ENCODE assay signal across 21 mouse cellular contexts in the genomic region with DNA sequence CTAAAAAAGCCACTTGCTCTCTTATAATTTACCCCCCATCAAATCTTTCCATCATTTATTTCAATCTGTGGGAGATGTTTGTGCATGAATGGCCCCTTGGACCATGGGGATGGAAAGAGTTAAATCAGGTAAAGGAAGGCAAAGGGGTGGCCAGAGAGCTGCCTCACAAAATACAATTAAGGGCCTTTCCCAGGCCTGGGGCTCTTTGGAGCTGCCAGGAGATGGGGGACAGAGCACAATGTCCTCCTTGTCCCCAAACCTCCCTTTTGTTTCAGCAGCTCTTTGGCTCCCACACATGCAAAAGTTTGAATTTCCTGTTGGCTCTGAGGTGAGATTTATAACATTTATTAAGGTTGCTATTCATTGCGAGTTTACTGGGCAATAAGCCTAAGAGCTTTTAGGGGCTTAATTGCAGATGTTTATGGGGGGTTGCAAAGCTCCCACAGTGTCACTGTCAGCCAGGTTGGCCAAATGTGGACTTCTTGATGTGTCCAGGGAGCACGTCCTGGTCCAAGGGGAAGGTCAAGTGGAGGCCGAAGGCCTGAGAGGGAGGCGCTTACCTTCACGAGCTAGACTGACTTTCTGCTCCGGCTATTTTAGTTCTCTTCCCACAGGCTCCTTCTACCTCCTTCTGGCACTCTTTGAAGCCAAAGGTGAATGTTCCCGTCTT.
DNase-seq lines count a peak whose midpoint lies in the region; ATAC-seq and TF ChIP-seq lines count a peak whose summit lies in the region.
"Had no signal": no experiment of that assay in that cellular context is flagged by ENCODE, and none has a peak within 500 bp of the region (broad histone marks: within the 10 kb centered on the region; RNA-seq: fewer than 3 reads in every experiment).

No protein-coding gene starts in this region.

- no peak overlapping the region for H3K27ac ChIP-seq in kidney, embryonic 15.5 days
- H3K27ac ChIP-seq in limb, embryonic 11.5 days (replicated peaks; ENCODE audit: low read depth, low read length) = peak overlapping the region; percentile 63; the same call in 1 of the 2 replicates
- no peak overlapping the region for H3K27ac ChIP-seq in limb, embryonic 14.5 days (replicated peaks; ENCODE audit: low read depth, low read length)
- H3K27ac ChIP-seq: embryonic facial prominence, embryonic 12.5 days; embryonic facial prominence, embryonic 15.5 days; hindbrain, embryonic 12.5 days; hindbrain, embryonic 15.5 days had no signal

- 38% methylated on average over 7 of the region's 7 CpGs for WGBS in kidney, embryonic 15.5 days
- WGBS in limb, embryonic 11.5 days = 44% methylated on average over 7 of the region's 7 CpGs
- WGBS in limb, embryonic 14.5 days = 38% methylated on average over 7 of the region's 7 CpGs

- no peaks in the 10 kb centered on the region for H3K27me3 ChIP-seq in kidney, embryonic 15.5 days
- H3K27me3 ChIP-seq in limb, embryonic 11.5 days (ENCODE audit: control insufficient read depth, insufficient read depth, low read length) = no peaks in the 10 kb centered on the region
- no peaks in the 10 kb centered on the region for H3K27me3 ChIP-seq in limb, embryonic 14.5 days (ENCODE audit: control insufficient read depth, insufficient read depth, low read length)
- H3K27me3 ChIP-seq: embryonic facial prominence, embryonic 12.5 days; embryonic facial prominence, embryonic 15.5 days; hindbrain, embryonic 12.5 days; hindbrain, embryonic 15.5 days had no signal

- no peak overlapping the region for H3K4me3 ChIP-seq in kidney, embryonic 15.5 days (replicated peaks)
- no peak overlapping the region for H3K4me3 ChIP-seq in limb, embryonic 11.5 days (ENCODE audit: low read depth, low read length)
- no peak overlapping the region for H3K4me3 ChIP-seq in limb, embryonic 14.5 days (replicated peaks; ENCODE audit: low read length)
- H3K4me3 ChIP-seq: embryonic facial prominence, embryonic 12.5 days; embryonic facial prominence, embryonic 15.5 days; hindbrain, embryonic 12.5 days; hindbrain, embryonic 15.5 days had no signal

- ATAC-seq in kidney, embryonic 15.5 days (replicated peaks; ENCODE audit: low FRiP score) = 0 out of 2 replicates have a peak, but pooled peaks have one; percentile 43
- ATAC-seq in limb, embryonic 11.5 days (ENCODE audit: insufficient number of reproducible peaks, low FRiP score, low TSS enrichment, low read depth) = peak; percentile 65
- no peak; the same call in 1 of the 2 replicates for ATAC-seq in limb, embryonic 14.5 days (ENCODE audit: low FRiP score, low read depth)
- no peak for ATAC-seq in activated CD4-positive, CD25-positive, alpha-beta regulatory T cell, adult 4 months
- ATAC-seq: CD4-positive, CD25-positive, alpha-beta regulatory T cell, adult 4 months; forebrain, embryonic 14.5 days; forebrain, postnatal 0 days had no signal

- no peak overlapping the region for H3K9ac ChIP-seq in kidney, embryonic 15.5 days
- H3K9ac ChIP-seq in limb, embryonic 11.5 days (ENCODE audit: low read length) = no peak overlapping the region
- no peak overlapping the region for H3K9ac ChIP-seq in limb, embryonic 14.5 days (ENCODE audit: low read depth, low read length, severe bottlenecking)
- H3K9ac ChIP-seq: embryonic facial prominence, embryonic 12.5 days; embryonic facial prominence, embryonic 15.5 days; forebrain, postnatal 0 days; hindbrain, embryonic 12.5 days; hindbrain, embryonic 15.5 days had no signal

- H3K4me1 ChIP-seq in kidney, embryonic 15.5 days = 0 out of 2 replicates have a peak, but pooled peaks cover 3% of the 10 kb centered on the region
- peaks cover 11% of the 10 kb centered on the region for H3K4me1 ChIP-seq in limb, embryonic 11.5 days (ENCODE audit: control insufficient read depth, insufficient read depth, low read length)
- H3K4me1 ChIP-seq in limb, embryonic 14.5 days (ENCODE audit: control insufficient read depth, insufficient read depth, low read length) = peaks cover 22% of the 10 kb centered on the region
- H3K4me1 ChIP-seq: hindbrain, embryonic 12.5 days; hindbrain, embryonic 15.5 days had no signal

- no peak for DNase-seq in kidney, adult 8-10 months
- peak; percentile 66 for DNase-seq in forelimb bud, embryonic 11.5 days (ENCODE audit: low read depth, low spot score)
- DNase-seq in limb, embryonic 11.5 days (ENCODE audit: low spot score) = peak; percentile 56
- peak; percentile 11 for DNase-seq in limb, embryonic 14.5 days (ENCODE audit: low spot score)
- DNase-seq in cerebellum, adult 11 months = no peak
- DNase-seq: adrenal gland, adult 8-10 months; adrenal gland, postnatal 36 days; cerebellum, adult 2 months; cerebellum, adult 9-11 months; cerebellum, postnatal 25 days; forebrain, postnatal 0 days; gastrocnemius, postnatal 25 days had no signal

- H3K36me3 ChIP-seq in kidney, embryonic 15.5 days = no peaks in the 10 kb centered on the region
- H3K36me3 ChIP-seq in limb, embryonic 11.5 days (ENCODE audit: control insufficient read depth, insufficient read depth, low read length) = no peaks in the 10 kb centered on the region
- H3K36me3 ChIP-seq in limb, embryonic 14.5 days (ENCODE audit: control insufficient read depth, insufficient read depth, low read length) = no peaks in the 10 kb centered on the region
- H3K36me3 ChIP-seq: embryonic facial prominence, embryonic 12.5 days; embryonic facial prominence, embryonic 15.5 days; hindbrain, embryonic 12.5 days; hindbrain, embryonic 15.5 days had no signal

- H3K9me3 ChIP-seq in kidney, embryonic 15.5 days (replicated peaks) = no peaks in the 10 kb centered on the region
- H3K9me3 ChIP-seq in limb, embryonic 11.5 days (ENCODE audit: control insufficient read depth, low read length) = no peaks in the 10 kb centered on the region
- no peaks in the 10 kb centered on the region for H3K9me3 ChIP-seq in limb, embryonic 14.5 days (ENCODE audit: control insufficient read depth, low read length)
- H3K9me3 ChIP-seq: embryonic facial prominence, embryonic 12.5 days; embryonic facial prominence, embryonic 15.5 days; hindbrain, embryonic 12.5 days; hindbrain, embryonic 15.5 days had no signal

- TF ChIP-seq POLR2A in limb, embryonic 14.5 days (IDR thresholded peaks at IDR 0.05; ENCODE audit: borderline replicate concordance, extremely low read depth, insufficient read depth, insufficient read length) = no peak

- no peak overlapping the region for H3K4me2 ChIP-seq in kidney, embryonic 15.5 days
- no peak overlapping the region for H3K4me2 ChIP-seq in limb, embryonic 11.5 days (ENCODE audit: low read depth, severe bottlenecking)
- H3K4me2 ChIP-seq in limb, embryonic 14.5 days (replicated peaks; ENCODE audit: low read depth, low read length, severe bottlenecking) = no peak overlapping the region
- H3K4me2 ChIP-seq: embryonic facial prominence, embryonic 12.5 days; embryonic facial prominence, embryonic 15.5 days; heart, embryonic 11.5 days; hindbrain, embryonic 12.5 days; hindbrain, embryonic 15.5 days had no signal

Comparison
In these comparisons a context has a peak if more than half of its experiments do, and no peak if none do; other contexts are left out.
1. ATAC-seq: peak in kidney, embryonic 15.5 days (single experiment) and limb, embryonic 11.5 days (single experiment); none in limb, embryonic 14.5 days (single experiment) and activated CD4-positive, CD25-positive, alpha-beta regulatory T cell, adult 4 months (single experiment).
2. DNase-seq: peak in forelimb bud, embryonic 11.5 days (single experiment), limb, embryonic 11.5 days (single experiment) and limb, embryonic 14.5 days (single experiment); none in kidney, adult 8-10 months (0 of 2) and cerebellum, adult 11 months (single experiment).